Mouse (Mus musculus): ENCODE results near the gene Emilin3.

Gene Emilin3

DNA sequence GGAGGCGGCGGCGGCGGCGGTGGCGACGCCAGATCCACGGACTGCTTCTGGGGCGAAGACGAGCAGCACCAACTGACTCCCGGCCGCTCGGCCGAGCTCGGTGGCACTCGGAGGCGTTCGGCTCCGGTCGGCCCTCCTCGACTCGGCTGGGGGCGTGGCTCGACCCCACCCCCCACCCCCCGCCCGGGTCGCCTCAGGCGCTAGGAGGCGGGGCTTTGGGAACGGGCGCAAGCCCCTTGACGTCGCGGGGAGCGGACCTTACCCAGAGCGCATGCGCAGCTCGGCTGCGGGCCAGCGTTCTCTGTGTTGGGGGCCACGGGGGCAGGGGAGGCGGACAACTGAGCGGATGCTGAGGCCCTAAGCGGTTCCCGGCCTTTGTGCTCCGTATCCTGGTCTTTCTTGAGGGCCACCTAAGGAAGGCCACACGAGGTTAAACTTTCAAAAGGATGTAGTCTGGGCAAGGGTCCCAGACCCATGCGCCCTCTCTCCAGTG lies 39.2 kb downstream of the Emilin3 start, which contains the start of gene Zhx3:
Gene Zhx3, minus strand, starts transcription at position 109 of the 493 bp plus-strand sequence.
- DNase-seq (ENCODE audit: low spot score) = peak; percentile 86

DNA sequence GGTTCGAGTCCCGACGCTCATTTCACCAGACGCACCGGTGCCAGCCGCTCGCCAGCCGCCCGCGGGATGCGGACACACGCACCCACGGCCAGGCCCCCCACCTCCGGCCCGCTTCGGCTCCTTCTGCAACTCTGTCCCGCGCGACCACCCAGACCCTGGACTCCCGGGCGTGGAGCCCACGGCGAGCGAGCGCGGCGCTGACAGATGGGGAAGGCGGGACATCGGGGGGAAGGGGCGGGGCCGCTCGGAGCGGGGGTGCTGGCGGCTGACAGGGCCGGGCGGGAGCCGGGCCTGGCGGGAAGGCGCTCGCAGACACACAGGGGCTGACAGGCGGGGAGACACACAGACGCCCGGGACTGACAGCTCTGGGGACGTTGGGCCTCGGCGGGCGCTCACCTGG lies 39.7 kb downstream of the Emilin3 start:
- DNase-seq (ENCODE audit: low spot score) = peak; percentile 55

DNA sequence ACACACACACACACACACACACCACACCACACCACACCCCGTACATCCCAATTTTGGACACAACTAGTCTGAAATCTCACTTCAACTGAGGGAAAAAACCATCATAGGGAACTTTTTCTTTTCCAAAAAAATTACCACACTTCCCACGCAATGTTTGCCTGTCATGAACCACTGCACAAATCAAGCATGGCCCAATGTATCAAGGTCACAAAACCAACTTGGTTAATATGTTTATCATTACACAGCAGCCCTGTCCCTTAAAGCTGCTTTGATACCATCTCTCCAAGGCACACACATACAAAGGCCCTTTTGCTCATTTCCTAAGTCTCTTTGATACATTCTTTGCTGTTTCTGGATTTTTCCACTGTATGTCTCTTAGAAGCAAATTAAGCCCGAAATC lies 40.8 kb downstream of the Emilin3 start:
- no peak for DNase-seq (ENCODE audit: low spot score)

DNA sequence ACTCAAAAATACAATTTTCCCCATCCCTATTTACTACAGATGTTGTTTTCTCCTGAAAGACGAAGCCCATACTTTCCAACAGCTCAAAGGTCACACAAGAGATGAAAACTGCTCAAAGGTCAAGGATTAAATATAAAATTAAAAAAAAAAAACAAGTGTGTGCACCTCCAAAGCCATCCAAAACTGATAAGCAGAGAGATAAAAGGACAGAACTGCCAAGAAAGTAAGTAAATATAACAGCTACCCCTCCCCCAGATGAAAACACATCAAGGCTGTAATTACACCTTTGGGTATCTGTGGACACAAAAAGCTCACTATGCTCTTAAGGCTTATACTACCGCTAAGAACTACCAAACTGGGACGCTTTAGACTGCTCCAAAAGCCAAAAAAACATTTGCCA lies 42.7 kb downstream of the Emilin3 start:
- DNase-seq (ENCODE audit: low spot score) = no peak

DNA sequence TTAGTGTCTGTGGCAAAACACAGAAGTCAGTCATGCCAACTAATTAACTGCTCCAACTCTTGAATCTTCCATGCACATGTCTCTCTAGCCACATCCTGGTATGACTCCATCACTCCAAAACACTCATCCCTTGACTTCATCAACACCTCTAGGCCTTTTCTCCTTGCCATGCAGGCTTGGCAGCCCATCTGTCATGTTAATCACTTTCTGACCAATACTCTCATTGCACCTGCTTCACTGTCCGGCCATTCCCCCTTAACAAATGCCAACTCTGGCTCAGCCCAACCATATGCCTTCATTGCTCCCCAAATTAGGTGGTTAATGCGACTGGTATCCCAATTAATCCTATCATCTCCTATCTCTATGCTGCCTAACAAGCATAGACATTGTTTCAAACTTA lies 46.9 kb downstream of the Emilin3 start:
- DNase-seq (ENCODE audit: low spot score) = no peak

DNA sequence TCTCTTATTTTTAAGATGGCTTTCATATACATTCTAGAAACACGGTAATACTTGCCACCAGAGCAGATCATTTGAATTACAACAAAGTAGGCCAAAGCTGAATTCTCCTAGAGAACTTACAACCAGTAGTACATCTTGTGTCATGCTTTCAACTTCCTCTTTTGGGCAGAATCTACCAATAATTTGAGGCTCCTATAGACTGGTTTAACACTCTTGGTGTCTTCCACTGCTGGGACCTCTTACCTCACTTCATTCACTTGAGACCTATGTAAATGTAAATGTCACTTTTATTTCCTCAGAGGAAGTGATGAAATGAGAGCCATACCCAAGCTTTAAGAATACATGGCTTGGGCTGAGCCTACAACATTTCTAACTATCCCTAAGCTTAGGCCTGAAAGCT lies 48.0 kb downstream of the Emilin3 start:
- no peak for DNase-seq (ENCODE audit: low spot score)

DNA sequence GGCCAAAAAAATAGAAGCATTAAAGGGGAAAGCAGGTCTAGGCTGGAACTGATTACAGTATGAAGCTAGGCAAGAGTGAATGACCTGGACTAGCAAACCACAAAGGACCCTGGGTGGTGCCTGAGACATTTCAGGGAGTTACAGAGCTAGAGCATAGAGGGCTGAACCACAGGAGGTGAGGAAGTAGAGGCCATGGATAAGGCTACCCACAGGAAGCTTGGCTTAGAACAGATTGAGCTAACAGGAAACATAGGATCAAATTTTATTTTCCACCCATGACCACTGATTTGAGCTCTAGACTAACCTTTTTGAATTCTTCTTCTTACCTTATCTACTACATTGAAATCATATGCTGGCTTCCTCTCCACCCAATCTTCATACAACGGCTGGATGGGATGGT lies 51.8 kb downstream of the Emilin3 start:
- DNase-seq (ENCODE audit: low spot score) = no peak

Measured in ovary, postnatal 14 days (tissue).